Mouse (Mus musculus) liver, postnatal 0 days (tissue): ENCODE data around the gene Zfp654.

ENCODE experiments used
- CTCF ChIP-seq: sonication (generic); IDR thresholded peaks from 2 replicates; pipeline ENCODE4 v1.5.1; 2016; ENCODE audit warnings: antibody characterized with exemption, low read depth
- EP300 ChIP-seq: IDR thresholded peaks from 2 replicates; pipeline ENCODE4 v1.6.1; 2016; ENCODE audit warnings: antibody characterized with exemption, low read depth, mild to moderate bottlenecking

- no peak for TF ChIP-seq EP300
- TF ChIP-seq CTCF, result no peak
Measured at GRCm38 (mm10) chr16:64737289-64737688, 114.2 kb downstream of the Zfp654 start.
